Mouse (Mus musculus) embryonic stem cell, embryonic (primary cell): Measurements from ENCODE around the gene Myrf.

ENCODE experiments used
- CTCF ChIA-PET, 4 experiments: fragments of 300-600 bp in 2 of 4; fragments of 350-600 bp in 2 of 4; sonication (Branson Sonifier 250); formaldehyde crosslinking; loops; one replicate each; lab custom pipeline; 2022; ENCODE audit warnings: inconsistent platforms in 2 of 4; lab: Charles Lee
- POLR2A ChIA-PET, 4 experiments: fragments of 300-600 bp in 2 of 4; fragments of 350-600 bp in 2 of 4; sonication (Branson Sonifier 250); formaldehyde crosslinking; loops; one replicate each; lab custom pipeline; 2022; ENCODE audit warnings: antibody characterized with exemption in 4 of 4, inconsistent platforms in 1 of 4; lab: Charles Lee

Myrf gene

DNA sequence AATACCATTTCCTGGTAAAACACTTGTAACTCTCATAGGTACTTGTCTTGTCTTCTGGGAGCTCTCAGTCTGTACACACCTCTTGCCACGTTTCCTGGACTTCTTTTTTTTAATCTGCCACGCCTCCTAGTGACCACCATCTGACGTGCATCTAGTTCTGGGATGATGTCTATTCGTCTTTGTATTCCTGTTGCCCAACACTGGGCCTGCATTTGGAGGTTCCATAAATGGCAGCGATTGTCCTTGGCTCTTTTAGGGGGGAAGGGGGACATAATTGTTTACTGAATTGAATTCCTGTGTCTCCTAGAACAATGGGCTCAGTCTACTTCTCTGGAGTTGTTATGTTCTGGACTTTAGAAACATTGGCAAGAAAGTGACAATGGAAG is 35.9 kb downstream of the Myrf start:
- ChIA-PET POLR2A (interaction anchor here (0.7 to 6.0 kb wide), 13 partner anchors 8 to 321 kb away, joined by 3 to 60 read pairs (median 4); partner anchors contain the start of genes Fads1 (in 1 of the 4), Lrrc10b (in 1 of the 4) and Sdhaf2 (in 1 of the 4)), CTCF (interaction anchor here in 3 of 4 experiments (0.6 to 2.2 kb wide), 11 partner anchors 12 to 215 kb away, joined by 3 to 14 read pairs (median 6); partner anchors contain the start of gene Fads1 (in 1 of the 3))

DNA sequence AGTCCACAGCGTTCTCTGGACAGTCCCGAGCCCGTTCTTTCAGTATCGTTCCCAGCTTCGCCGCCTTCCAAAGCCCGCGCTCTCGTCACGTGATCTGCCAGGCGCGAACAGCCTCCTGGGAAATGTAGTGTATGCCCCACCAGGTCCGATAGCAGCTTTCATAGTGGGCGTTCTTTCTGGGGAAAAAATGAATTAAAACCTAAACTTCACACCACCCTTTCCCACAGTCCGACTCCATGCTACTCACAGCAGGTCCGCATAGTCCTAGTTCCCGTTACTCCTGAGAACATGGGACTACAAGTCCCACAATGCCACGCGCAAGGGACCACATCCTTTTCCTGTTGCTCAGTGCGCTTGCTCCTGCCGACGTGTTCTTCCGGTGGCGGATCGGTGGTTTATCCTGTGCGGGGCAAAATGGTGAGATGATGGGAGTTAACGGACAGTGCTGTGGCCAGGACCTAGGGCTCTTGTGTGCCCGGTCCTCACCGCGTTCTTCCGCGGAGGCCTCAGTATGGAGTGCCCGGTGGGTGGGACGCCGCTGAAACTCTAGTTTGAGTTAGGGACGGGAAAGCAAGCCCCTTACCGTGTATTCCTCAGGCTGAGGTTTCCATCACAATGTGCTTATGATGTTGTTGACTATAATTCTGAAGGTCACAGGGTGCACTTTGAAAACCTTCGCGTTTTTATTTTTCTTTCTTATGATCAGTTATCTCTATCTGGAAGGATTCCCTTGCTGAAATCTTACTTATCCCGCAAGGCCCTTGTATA is 36.5 kb downstream of the Myrf start, which contains the start of the genes Tmem258 and Fen1:
TSS of gene Tmem258 (plus strand) at position 167 of the 768 bp plus-strand sequence.
TSS of gene Fen1 (minus strand) at position 322 of the 768 bp plus-strand sequence.
- POLR2A ChIA-PET: interaction anchor here (0.5 to 6.0 kb wide), 22 partner anchors 9 to 350 kb away, joined by 3 to 60 read pairs (median 4); partner anchors contain the start of genes Lrrc10b (in 2 of the 4), Fads1 (in 1 of the 4), Fads2 (in 1 of the 4) and Myrf (in 1 of the 4)
- CTCF ChIA-PET: interaction anchor here in 2 of 4 experiments (0.6 to 2.2 kb wide), 11 partner anchors 12 to 214 kb away, joined by 3 to 14 read pairs (median 4); partner anchors contain the start of gene Fads1 (in 1 of the 2)

DNA sequence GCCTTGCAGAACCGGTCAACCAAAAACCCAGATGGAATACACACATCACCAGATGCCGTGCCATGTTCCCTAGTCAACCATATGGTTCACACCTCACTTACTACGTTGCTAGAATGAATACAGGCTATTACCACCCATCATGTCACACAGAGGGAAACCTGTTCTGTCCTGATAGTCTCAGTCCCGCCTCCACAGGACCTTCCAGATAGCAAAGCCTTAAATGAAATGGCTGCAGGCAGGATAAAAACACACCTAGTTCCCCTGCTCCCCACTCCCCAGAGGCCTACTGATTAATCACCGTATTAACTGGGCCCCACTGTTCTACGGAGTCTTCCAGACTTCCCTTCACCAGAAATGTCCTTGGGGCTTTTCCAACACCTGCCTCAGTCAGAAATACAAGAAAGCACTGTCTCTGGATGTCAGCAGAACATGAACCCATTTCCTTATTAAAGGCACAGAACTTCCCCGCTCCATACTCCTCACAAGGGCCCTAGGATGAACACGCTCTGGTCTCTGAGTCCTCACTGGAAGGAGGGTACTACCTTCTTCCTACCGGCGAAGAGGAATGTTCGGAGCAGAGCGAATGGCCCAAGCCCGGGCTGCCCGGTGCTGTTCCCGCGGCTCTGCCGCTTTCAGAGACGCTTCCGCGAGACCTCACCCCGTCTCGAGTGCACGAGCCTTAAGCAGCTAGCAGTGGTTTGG is 37.3 kb downstream of the Myrf start:
- CTCF ChIA-PET: interaction anchor here in 2 of 4 experiments (0.7 to 2.2 kb wide), 6 partner anchors 14 to 210 kb away, joined by 3 to 14 read pairs (median 7); partner anchors contain the start of gene Fads1 (in 1 of the 2)
- POLR2A ChIA-PET: interaction anchor here in 3 of 4 experiments (0.7 to 6.0 kb wide), 17 partner anchors 12 to 254 kb away, joined by 3 to 60 read pairs (median 4); partner anchors contain the start of genes Lrrc10b (in 2 of the 3), Fads1 (in 1 of the 3), Fads2 (in 1 of the 3) and Myrf (in 1 of the 3)

DNA sequence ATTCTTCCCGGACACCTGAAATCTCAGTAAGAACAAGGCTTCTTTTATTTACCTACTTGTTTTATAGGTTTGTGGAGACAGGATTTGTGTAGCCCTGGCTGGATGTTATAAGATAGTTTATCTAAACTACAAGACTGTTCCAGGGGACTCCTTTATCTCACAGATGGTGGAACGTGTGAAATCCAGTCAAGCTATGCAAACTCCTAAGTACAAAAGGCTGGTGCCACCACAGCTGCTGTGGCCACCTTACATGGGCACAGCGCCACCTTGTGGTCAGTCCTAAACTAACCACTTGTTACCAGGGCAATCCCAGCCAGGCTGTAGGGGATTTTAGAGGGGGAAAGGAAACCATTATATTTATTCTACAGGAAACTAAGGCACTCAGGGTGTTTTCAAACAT is 41.8 kb downstream of the Myrf start:
- ChIA-PET POLR2A (interaction anchor here (0.9 to 5.6 kb wide), 27 partner anchors 10 to 304 kb away, joined by 3 to 38 read pairs (median 5); partner anchors contain the start of genes Fads1 (in 3 of the 4) and Fads2 (in 2 of the 4)), CTCF (interaction anchor here (0.5 to 4.8 kb wide), 56 partner anchors 9 to 1393 kb away, joined by 3 to 35 read pairs (median 3); partner anchors contain the start of genes Fads1 (in 4 of the 4), Myrf (in 2 of the 4) and Fads2 (in 1 of the 4))

DNA sequence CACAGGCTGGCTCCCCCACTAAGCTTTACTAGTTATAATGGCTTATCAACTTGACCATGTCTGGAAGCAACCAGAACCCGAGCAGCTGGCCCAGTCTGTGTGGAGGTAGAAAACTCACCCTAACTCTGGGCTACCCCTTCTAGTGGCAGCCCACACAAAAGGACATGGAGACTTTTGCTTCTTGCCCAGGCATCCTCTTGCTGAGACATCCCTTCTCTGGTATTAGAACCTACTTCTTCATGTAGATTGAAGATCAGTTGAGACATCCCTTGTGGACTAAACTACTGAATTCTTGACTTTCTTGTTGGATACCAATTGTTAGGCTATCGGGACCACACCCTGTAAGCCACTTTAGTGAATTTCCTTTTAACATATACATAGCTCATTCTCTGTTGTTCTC is 42.3 kb downstream of the Myrf start:
- CTCF ChIA-PET: interaction anchor here (0.5 to 4.8 kb wide), 51 partner anchors 9 to 1392 kb away, joined by 3 to 35 read pairs (median 4); partner anchors contain the start of genes Fads1 (in 4 of the 4), Myrf (in 2 of the 4) and Fads2 (in 1 of the 4)
- POLR2A ChIA-PET: interaction anchor here (0.6 to 5.6 kb wide), 28 partner anchors 9 to 304 kb away, joined by 3 to 38 read pairs (median 5); partner anchors contain the start of genes Fads1 (in 3 of the 4) and Fads2 (in 2 of the 4)

DNA sequence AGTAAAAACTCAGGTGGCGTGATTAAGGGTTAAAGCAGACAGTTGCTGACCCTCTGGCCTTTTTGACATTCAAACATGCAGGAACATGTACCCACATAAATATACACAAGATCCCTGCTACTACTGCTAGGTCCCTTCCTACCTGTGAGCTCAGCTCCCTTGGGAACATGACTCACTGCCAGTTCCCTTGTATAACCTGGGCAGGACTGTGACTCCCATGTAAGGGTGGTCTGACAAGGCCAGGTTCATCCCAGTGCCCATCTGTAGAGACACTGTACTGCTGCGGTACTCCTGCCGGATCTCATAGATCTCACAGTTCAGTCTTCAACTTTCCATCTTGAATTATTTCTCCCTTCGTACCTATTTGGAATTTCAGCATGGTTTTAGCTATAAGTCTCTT is 43.4 kb downstream of the Myrf start:
- POLR2A ChIA-PET: interaction anchor here (0.5 to 5.6 kb wide), 26 partner anchors 8 to 1447 kb away, joined by 3 to 38 read pairs (median 3); partner anchors contain the start of gene Fads1 (in 2 of the 4)
- CTCF ChIA-PET: interaction anchor here (0.5 to 4.8 kb wide), 10 partner anchors 11 to 477 kb away, joined by 3 to 35 read pairs (median 4); partner anchors contain the start of genes Fads1 (in 2 of the 4) and Myrf (in 1 of the 4)

DNA sequence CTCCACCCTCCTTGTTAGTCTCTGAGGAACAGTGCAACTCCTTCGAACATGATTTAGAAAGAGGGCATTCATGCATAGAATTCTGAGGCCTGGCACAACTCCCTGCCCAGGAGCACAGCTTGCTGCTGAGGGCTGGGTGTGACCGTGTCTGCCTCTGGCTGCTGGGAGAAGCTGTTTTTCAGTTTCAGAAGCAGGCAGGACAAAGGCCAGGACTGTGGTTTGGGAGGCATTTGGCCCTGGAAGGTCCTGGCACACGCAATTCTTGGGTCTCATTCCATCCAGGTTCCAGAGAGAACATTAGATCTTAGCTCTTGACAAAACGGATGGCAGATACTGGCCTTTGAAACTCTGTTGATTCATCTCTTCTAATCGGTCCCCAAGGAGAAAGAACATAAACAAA is 45.3 kb downstream of the Myrf start:
- CTCF ChIA-PET: no interaction called here
- POLR2A ChIA-PET: interaction anchor here in 2 of 4 experiments (1.1 to 1.3 kb wide), 2 partner anchors 13 to 18 kb away, joined by 3 to 5 read pairs; partner anchors contain the start of gene Fads1 (in 1 of the 2)

DNA sequence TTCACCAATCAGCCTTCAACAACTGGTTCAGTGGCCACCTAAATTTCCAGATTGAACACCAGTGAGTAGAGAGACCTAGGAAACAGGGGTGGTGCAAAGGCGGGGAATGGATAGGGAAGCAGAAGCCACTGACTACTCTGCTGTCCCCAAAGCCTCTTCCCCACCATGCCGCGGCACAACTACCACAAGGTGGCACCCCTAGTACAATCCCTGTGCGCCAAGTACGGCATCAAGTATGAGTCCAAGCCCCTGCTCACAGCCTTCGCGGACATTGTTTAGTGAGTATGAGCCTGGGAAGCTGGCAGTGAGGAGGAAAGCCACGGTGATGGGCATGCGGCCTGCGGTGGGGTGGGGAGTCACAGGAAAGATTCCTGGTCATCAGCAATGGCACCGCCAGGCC is 46.2 kb downstream of the Myrf start:
- ChIA-PET CTCF (interaction anchor here in 1 of 4 experiments (0.8 to 1.5 kb wide), 2 partner anchors 22 to 51 kb away, joined by 3 read pairs; no protein-coding TSS in a partner anchor), POLR2A (interaction anchor here in 2 of 4 experiments (0.6 to 1.3 kb wide), 3 partner anchors 12 to 212 kb away, joined by 3 to 5 read pairs (median 3); partner anchors contain the start of gene Fads1 (in 1 of the 2))

DNA sequence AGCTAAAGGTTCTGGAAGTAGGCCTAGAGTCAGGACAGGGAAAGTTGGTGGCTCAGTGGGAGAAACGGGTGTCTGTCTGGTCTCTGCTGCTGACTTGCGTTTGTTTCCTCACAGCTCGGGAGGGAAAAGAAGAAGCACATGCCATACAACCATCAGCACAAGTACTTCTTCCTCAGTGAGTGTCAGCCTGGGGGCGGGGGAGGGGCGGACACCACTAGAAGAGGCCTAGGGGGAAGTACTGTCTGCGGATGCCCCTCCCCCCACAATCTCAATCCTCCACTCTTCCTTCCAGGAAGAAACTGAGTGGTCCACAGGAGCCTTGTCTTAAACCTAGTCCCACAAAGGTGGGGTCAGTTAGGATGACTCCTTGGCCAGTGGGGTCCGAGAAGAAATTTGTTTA is 49.2 kb downstream of the Myrf start:
- CTCF ChIA-PET: interaction anchor here in 2 of 4 experiments (0.6 to 1.1 kb wide), 2 partner anchors 172 to 255 kb away, joined by 4 read pairs; no protein-coding TSS in a partner anchor

DNA sequence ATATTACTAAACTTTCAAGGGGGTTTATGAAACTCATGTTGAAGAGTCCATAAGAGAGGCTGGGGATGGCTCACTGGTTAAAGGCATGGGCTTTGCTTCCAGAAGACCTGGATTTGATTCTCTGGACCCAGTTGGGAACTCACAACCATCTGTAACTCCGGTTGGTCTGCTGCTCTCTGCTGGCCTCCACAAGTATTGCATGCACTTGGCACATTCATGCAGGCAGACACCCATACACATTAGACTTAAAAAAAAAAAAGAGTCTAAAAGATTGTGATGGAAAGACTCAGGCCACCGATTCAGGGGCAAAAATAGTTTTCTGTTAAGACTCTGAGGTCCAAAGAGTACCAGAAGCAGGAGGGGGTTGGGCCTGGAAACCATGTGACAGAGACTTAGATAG is 49.8 kb downstream of the Myrf start:
- ChIA-PET CTCF (no interaction called here), POLR2A (interaction anchor here in 1 of 4 experiments (1.3 kb wide), 1 partner anchor 9 kb away, joined by 3 read pairs; no protein-coding TSS in a partner anchor)

More for the DNA sequence above, 49.2 kb downstream of the Myrf start:
- POLR2A ChIA-PET: interaction anchor here in 1 of 4 experiments (1.1 kb wide), 1 partner anchor 7 kb away, joined by 3 read pairs; no protein-coding TSS in a partner anchor

DNA sequence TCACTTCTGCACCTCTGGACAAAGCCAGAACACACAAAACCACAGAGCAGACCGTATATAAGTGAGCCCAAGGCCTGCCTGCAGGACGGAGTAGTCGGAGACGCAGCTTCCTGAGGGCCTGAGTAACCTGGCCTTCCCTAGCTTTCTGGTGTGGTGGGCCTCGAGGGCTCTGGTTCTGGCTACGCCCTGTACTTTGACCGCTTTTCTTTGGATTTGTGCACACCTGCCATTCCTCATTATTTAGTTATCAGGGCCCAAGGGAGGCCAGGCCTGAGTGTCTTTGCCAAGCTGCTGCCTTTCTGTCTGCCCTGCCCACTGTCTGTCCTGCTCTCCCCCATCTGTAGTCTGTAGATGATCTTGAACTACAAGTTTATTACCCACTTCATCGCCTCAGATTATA is 50.6 kb downstream of the Myrf start:
- CTCF ChIA-PET: interaction anchor here in 2 of 4 experiments (0.6 to 1.3 kb wide), 4 partner anchors 8 to 982 kb away, joined by 3 to 13 read pairs (median 4); partner anchors contain the start of gene Fads3 (in 1 of the 2)
- POLR2A ChIA-PET: interaction anchor here in 2 of 4 experiments (0.7 to 2.1 kb wide), 5 partner anchors 8 to 1467 kb away, joined by 3 to 8 read pairs (median 3); partner anchors contain the start of gene Slc3a2 (in 1 of the 2)

DNA sequence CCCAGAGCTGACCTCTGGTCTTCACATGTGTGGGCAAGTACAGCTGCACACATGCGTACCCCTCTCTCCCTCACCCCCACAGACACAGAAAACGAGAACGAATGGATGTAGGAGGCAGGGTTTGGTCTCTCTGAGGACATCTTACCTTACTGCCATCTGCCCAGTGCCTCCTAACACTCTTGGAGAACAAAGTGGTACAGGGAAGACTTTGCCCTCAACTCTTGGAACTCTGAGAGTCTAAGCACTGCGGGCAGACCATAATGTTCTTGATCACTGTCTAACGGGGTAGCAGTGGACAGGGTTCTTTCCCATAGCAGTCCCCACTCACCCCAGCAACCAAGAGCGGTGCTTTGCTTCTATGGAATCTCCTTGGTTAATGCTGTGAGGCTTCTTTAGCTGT is 51.5 kb downstream of the Myrf start:
- ChIA-PET POLR2A (interaction anchor here in 2 of 4 experiments (1.4 to 2.1 kb wide), 2 partner anchors 9 to 29 kb away, joined by 3 to 8 read pairs; no protein-coding TSS in a partner anchor), CTCF (interaction anchor here (0.7 to 1.9 kb wide), 7 partner anchors 9 to 152 kb away, joined by 3 to 4 read pairs (median 3); no protein-coding TSS in a partner anchor)

DNA sequence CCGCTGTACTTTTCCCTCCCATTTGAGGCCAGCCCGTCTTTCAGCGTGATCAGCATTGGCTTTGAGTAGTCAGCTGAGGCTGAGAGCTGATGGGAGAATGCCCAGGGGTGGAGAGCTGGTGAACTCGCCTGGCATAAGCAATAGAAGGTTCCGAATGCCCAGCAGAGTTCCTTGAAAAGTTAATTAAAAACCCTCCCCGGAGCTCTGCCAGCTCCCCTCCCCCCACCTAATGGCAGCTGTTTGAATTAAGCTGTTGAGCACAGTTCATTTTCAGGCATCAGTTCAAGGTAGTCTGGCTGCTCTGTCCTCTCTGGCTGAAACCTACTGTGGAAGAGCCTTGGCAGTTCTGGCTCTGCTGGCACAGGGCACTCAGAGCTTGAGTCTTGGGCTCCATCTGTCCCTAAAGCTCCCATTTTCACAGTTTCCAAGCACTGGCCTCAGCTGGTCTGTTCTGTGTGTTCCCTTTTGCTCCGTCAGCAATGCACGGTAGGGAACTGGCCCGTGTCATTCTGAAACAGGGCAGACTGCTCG is 52.2 kb downstream of the Myrf start:
- ChIA-PET POLR2A (interaction anchor here in 2 of 4 experiments (0.7 to 2.1 kb wide), 4 partner anchors 10 to 30 kb away, joined by 3 to 8 read pairs (median 3); no protein-coding TSS in a partner anchor), CTCF (interaction anchor here in 3 of 4 experiments (0.6 to 1.9 kb wide), 6 partner anchors 10 to 74 kb away, joined by 3 to 4 read pairs (median 3); no protein-coding TSS in a partner anchor)

DNA sequence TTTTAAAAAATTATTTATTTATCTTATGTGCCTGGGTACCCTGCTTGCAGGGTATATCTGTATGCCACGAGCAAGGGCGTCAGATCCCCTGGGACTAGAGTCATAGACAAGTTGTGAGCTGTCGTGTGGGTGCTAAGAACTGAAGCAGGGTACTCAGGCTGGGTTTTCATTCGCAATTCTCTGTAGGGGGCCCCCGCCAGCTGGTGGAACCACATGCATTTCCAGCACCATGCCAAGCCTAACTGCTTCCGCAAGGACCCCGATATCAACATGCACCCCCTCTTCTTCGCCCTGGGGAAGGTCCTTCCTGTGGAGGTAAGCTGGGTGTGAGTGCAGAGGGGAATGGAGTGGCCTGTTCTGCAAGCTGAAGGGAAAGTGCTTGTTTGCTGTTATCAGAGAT is 54.0 kb downstream of the Myrf start:
- CTCF ChIA-PET: interaction anchor here in 1 of 4 experiments (0.8 kb wide), 1 partner anchor 79 kb away, joined by 3 read pairs; no protein-coding TSS in a partner anchor
- POLR2A ChIA-PET: interaction anchor here (0.6 to 2.5 kb wide), 5 partner anchors 16 to 731 kb away, joined by 3 to 11 read pairs (median 4); no protein-coding TSS in a partner anchor

DNA sequence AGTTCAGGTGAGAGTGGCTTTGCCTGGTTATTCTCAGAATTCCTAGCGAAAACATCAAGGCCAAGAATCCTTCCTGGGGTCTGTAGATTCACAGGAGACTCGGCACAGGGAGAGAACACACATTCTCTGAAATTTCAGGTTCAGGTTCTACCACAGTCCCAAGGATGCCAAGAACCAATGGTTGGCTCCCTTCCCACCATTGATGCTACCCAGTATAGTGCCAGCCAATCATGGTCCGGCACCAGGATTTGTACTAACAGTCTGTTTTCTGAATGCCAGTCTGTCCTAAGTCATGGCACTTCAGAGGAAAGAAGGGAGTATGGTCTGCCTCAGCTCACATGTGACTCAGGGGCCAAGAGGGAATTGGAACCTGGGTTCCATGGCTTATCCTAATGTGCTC is 54.7 kb downstream of the Myrf start:
- ChIA-PET POLR2A (interaction anchor here in 3 of 4 experiments (0.5 to 4.0 kb wide), 7 partner anchors 12 to 293 kb away, joined by 3 to 38 read pairs (median 6); partner anchors contain the start of gene Fads2 (in 1 of the 3)), CTCF (interaction anchor here in 1 of 4 experiments (1.7 to 4.0 kb wide), 2 partner anchors 13 to 33 kb away, joined by 5 to 35 read pairs; no protein-coding TSS in a partner anchor)

DNA sequence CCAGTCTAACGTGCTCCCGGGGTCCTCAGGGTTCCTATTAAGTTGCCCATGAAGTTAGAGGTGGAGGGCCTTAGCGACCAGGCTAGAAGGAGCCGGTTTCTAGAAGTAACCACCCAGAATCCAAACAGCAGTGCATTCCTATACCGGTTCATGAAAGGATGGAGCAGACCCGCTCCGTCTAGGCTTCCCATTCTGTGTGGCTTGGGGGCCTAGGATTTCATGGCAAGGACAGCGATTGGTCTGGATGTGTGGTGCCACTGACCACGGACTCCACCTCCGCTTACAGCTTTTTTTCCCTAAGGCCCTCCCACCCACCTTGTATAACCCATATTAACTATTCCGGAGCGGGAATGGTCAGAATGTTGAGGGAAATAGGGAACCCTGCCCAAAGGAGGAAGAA is 56.5 kb downstream of the Myrf start:
- ChIA-PET POLR2A (interaction anchor here (0.6 to 4.2 kb wide), 29 partner anchors 8 to 1461 kb away, joined by 3 to 38 read pairs (median 5); partner anchors contain the start of genes Fads2 (in 2 of the 4), Fen1 (in 1 of the 4), Slc3a2 (in 1 of the 4) and Tmem258 (in 1 of the 4)), CTCF (interaction anchor here in 2 of 4 experiments (0.9 to 4.0 kb wide), 5 partner anchors 15 to 191 kb away, joined by 3 to 35 read pairs (median 5); partner anchors contain the start of gene Fads2 (in 1 of the 2))
